Mouse (Mus musculus) heart, embryonic 15.5 days (tissue): ENCODE measurements around the gene Ccdc18. TPM values are rescaled to one million over a fixed set of nuclear protein-coding genes. Genes with fewer than 3 reads are reported as not detected.

ENCODE experiments used
- ATAC-seq: fragments of 200-750 bp; cut with Nextera tagmentation; replicated peaks from 2 replicates; pipeline ENCODE4 v1.8.0; 2017; ENCODE audit warnings: low read depth, moderate TSS enrichment; ENCODE audit not compliant: insufficient number of reproducible peaks, insufficient read depth, low FRiP score
- H3K27ac ChIP-seq: fragments of 300-500 bp; sonication (generic); 2 replicates; pipeline ENCODE4 v1.5.1; 2015; ENCODE audit warnings: mild to moderate bottlenecking, inconsistent platforms
- H3K27me3 ChIP-seq: fragments of 300-500 bp; sonication (generic); 2 replicates; pipeline ENCODE4 v1.6.1; 2015; ENCODE audit warnings: inconsistent platforms
- H3K36me3 ChIP-seq: fragments of 300-500 bp; sonication (generic); 2 replicates; pipeline ENCODE4 v1.6.1; 2015; ENCODE audit warnings: mild to moderate bottlenecking, inconsistent platforms
- H3K4me1 ChIP-seq: fragments of 300-500 bp; sonication (generic); replicated peaks from 2 replicates; pipeline ENCODE4 v1.6.1; 2015; ENCODE audit warnings: inconsistent platforms
- H3K4me2 ChIP-seq: fragments of 300-500 bp; sonication (generic); 2 replicates; pipeline ENCODE4 v1.6.1; 2015; ENCODE audit warnings: inconsistent platforms, mild to moderate bottlenecking, moderate library complexity
- H3K4me3 ChIP-seq: fragments of 300-500 bp; sonication (generic); 2 replicates; pipeline ENCODE4 v1.5.1; 2015; ENCODE audit warnings: mild to moderate bottlenecking, inconsistent platforms
- H3K9ac ChIP-seq: fragments of 300-500 bp; sonication (generic); 2 replicates; pipeline ENCODE4 v1.6.1; 2015; ENCODE audit warnings: mild to moderate bottlenecking, inconsistent platforms
- H3K9me3 ChIP-seq: fragments of 300-500 bp; sonication (generic); replicated peaks from 2 replicates; pipeline ENCODE4 v1.6.1; 2016; ENCODE audit warnings: inconsistent platforms
- WGBS: fragments of 180-500 bp; shearing (Covaris S2); methylation state at CpG from one replicate; pipeline ENCODE4 v1.1.7; 2015; ENCODE audit warnings: mixed read lengths; 5-methylcytosine and 5-hydroxymethylcytosine counted together
- polyA plus RNA-seq: library from polyadenylated mRNA; unstranded; fragments of >200 nt; fragmentation: Nextera tagmentation; extraction: Ambion mirVana; gene quantifications from 2 replicates; pipeline ENCODE4 v1.2.1, GENCODE M21; 2015

The Ccdc18 gene
- polyA plus RNA-seq, 1 experiment from 2014 or later = 4.4 TPM

GRCm38 (mm10) chr5:108160796-108161195 is 28.1 kb downstream of the Ccdc18 start:
- no peaks in the 10 kb centered on the region for H3K9me3 ChIP-seq
- H3K27me3 ChIP-seq = no peaks in the 10 kb centered on the region
- 74% methylated on average over 2 of the region's 2 CpGs for WGBS
- H3K4me2 ChIP-seq = no peak overlapping the region
- no peak for ATAC-seq
- H3K4me3 ChIP-seq = no peak overlapping the region
- no peaks in the 10 kb centered on the region for H3K36me3 ChIP-seq
- H3K27ac ChIP-seq = no peak overlapping the region
- no peaks in the 10 kb centered on the region for H3K4me1 ChIP-seq
- H3K9ac ChIP-seq = no peak overlapping the region

GRCm38 (mm10) chr5:108163695-108164094 is 31.0 kb downstream of the Ccdc18 start:
- Histone ChIP-seq H3K9me3 (no peaks in the 10 kb centered on the region), H3K9ac (no peak overlapping the region), H3K27ac (no peak overlapping the region), H3K4me2 (no peak overlapping the region), H3K36me3 (no peaks in the 10 kb centered on the region), H3K27me3 (no peaks in the 10 kb centered on the region), H3K4me3 (no peak overlapping the region), H3K4me1 (no peaks in the 10 kb centered on the region)
- WGBS = 24% methylated on average over 1 of the region's 1 CpGs
- no peak for ATAC-seq

GRCm38 (mm10) chr5:108184050-108184449 is 51.4 kb downstream of the Ccdc18 start:
- no peak for ATAC-seq
- Histone ChIP-seq H3K27ac (no peak overlapping the region), H3K9me3 (no peaks in the 10 kb centered on the region), H3K4me1 (no peaks in the 10 kb centered on the region), H3K4me3 (no peak overlapping the region), H3K9ac (no peak overlapping the region), H3K4me2 (no peak overlapping the region), H3K36me3 (no peaks in the 10 kb centered on the region), H3K27me3 (no peaks in the 10 kb centered on the region)
- WGBS = 81% methylated on average over 2 of the region's 2 CpGs

GRCm38 (mm10) chr5:108188967-108189366 is 56.3 kb downstream of the Ccdc18 start:
- no peaks in the 10 kb centered on the region for H3K4me1 ChIP-seq
- H3K9me3 ChIP-seq = no peaks in the 10 kb centered on the region
- no peak overlapping the region for H3K9ac ChIP-seq
- H3K27ac ChIP-seq = no peak overlapping the region
- H3K4me3 ChIP-seq = no peak overlapping the region
- H3K36me3 ChIP-seq = no peaks in the 10 kb centered on the region
- no peaks in the 10 kb centered on the region for H3K27me3 ChIP-seq
- no peak for ATAC-seq
- no peak overlapping the region for H3K4me2 ChIP-seq

- H3K9ac ChIP-seq = no peak overlapping the region
- ATAC-seq = no peak
- H3K9me3 ChIP-seq = no peaks in the 10 kb centered on the region
- H3K4me2 ChIP-seq = no peak overlapping the region
- no peaks in the 10 kb centered on the region for H3K36me3 ChIP-seq
- no peaks in the 10 kb centered on the region for H3K27me3 ChIP-seq
- H3K4me3 ChIP-seq = no peak overlapping the region
- no peaks in the 10 kb centered on the region for H3K4me1 ChIP-seq
- no peak overlapping the region for H3K27ac ChIP-seq
Observed at GRCm38 (mm10) chr5:108206008-108206407, 73.3 kb downstream of the Ccdc18 start.

GRCm38 (mm10) chr5:108211512-108211911 is 78.8 kb downstream of the Ccdc18 start:
- no peak overlapping the region for H3K4me3 ChIP-seq
- no peaks in the 10 kb centered on the region for H3K27me3 ChIP-seq
- H3K27ac ChIP-seq = no peak overlapping the region
- no peaks in the 10 kb centered on the region for H3K4me1 ChIP-seq
- ATAC-seq = no peak
- 75% methylated on average over 4 of the region's 4 CpGs for WGBS
- no peak overlapping the region for H3K4me2 ChIP-seq
- no peaks in the 10 kb centered on the region for H3K9me3 ChIP-seq
- H3K9ac ChIP-seq = no peak overlapping the region
- H3K36me3 ChIP-seq = no peaks in the 10 kb centered on the region

- no peak for ATAC-seq
- no peaks in the 10 kb centered on the region for H3K27me3 ChIP-seq
- H3K4me3 ChIP-seq = no peak overlapping the region
- WGBS = 82% methylated on average over 2 of the region's 2 CpGs
- no peaks in the 10 kb centered on the region for H3K4me1 ChIP-seq
- no peaks in the 10 kb centered on the region for H3K9me3 ChIP-seq
- H3K27ac ChIP-seq = no peak overlapping the region
- H3K36me3 ChIP-seq = no peaks in the 10 kb centered on the region
- no peak overlapping the region for H3K9ac ChIP-seq
- H3K4me2 ChIP-seq = no peak overlapping the region
Observed at GRCm38 (mm10) chr5:108214928-108215327, 82.3 kb downstream of the Ccdc18 start.

GRCm38 (mm10) chr5:108224077-108224476 is 91.4 kb downstream of the Ccdc18 start:
- no peak for ATAC-seq
- H3K9ac ChIP-seq = no peak overlapping the region

GRCm38 (mm10) chr5:108226159-108226558 is 93.5 kb downstream of the Ccdc18 start:
- no peak for ATAC-seq
- Histone ChIP-seq H3K27me3 (no peaks in the 10 kb centered on the region), H3K9me3 (no peaks in the 10 kb centered on the region), H3K4me3 (no peak overlapping the region), H3K27ac (no peak overlapping the region), H3K9ac (no peak overlapping the region), H3K36me3 (no peaks in the 10 kb centered on the region), H3K4me2 (no peak overlapping the region), H3K4me1 (no peaks in the 10 kb centered on the region)

More at GRCm38 (mm10) chr5:108224077-108224476, 91.4 kb downstream of the Ccdc18 start:
- H3K4me3 ChIP-seq = no peak overlapping the region
- no peaks in the 10 kb centered on the region for H3K36me3 ChIP-seq
- H3K27ac ChIP-seq = no peak overlapping the region
- H3K27me3 ChIP-seq = no peaks in the 10 kb centered on the region
- no peak overlapping the region for H3K4me2 ChIP-seq
- H3K9me3 ChIP-seq = no peaks in the 10 kb centered on the region
- H3K4me1 ChIP-seq = no peaks in the 10 kb centered on the region

- Histone ChIP-seq H3K36me3 (no peaks in the 10 kb centered on the region), H3K4me2 (no peak overlapping the region), H3K9me3 (no peaks in the 10 kb centered on the region), H3K27me3 (no peaks in the 10 kb centered on the region), H3K27ac (no peak overlapping the region), H3K4me1 (no peaks in the 10 kb centered on the region), H3K4me3 (no peak overlapping the region), H3K9ac (no peak overlapping the region)
- WGBS = 54% methylated on average over 3 of the region's 3 CpGs
- ATAC-seq = no peak
Observed at GRCm38 (mm10) chr5:108246314-108246765, 113.7 kb downstream of the Ccdc18 start.

- Histone ChIP-seq H3K27me3 (no peaks in the 10 kb centered on the region), H3K4me3 (no peak overlapping the region), H3K4me2 (no peak overlapping the region), H3K9me3 (no peaks in the 10 kb centered on the region), H3K36me3 (no peaks in the 10 kb centered on the region), H3K27ac (no peak overlapping the region), H3K9ac (no peak overlapping the region), H3K4me1 (no peaks in the 10 kb centered on the region)
- ATAC-seq = no peak
- 70% methylated on average over 2 of the region's 2 CpGs for WGBS
Observed at GRCm38 (mm10) chr5:108250033-108250432, 117.4 kb downstream of the Ccdc18 start.

- Histone ChIP-seq H3K4me1 (no peaks in the 10 kb centered on the region), H3K9ac (no peak overlapping the region), H3K27ac (no peak overlapping the region), H3K4me2 (no peak overlapping the region), H3K36me3 (no peaks in the 10 kb centered on the region), H3K27me3 (no peaks in the 10 kb centered on the region), H3K9me3 (no peaks in the 10 kb centered on the region), H3K4me3 (no peak overlapping the region)
- WGBS = 77% methylated on average over 5 of the region's 5 CpGs
- ATAC-seq = no peak
Observed at GRCm38 (mm10) chr5:108255259-108255658, 122.6 kb downstream of the Ccdc18 start.
